Mouse (Mus musculus): Measurements from ENCODE around the gene Snrpa.

DNA sequence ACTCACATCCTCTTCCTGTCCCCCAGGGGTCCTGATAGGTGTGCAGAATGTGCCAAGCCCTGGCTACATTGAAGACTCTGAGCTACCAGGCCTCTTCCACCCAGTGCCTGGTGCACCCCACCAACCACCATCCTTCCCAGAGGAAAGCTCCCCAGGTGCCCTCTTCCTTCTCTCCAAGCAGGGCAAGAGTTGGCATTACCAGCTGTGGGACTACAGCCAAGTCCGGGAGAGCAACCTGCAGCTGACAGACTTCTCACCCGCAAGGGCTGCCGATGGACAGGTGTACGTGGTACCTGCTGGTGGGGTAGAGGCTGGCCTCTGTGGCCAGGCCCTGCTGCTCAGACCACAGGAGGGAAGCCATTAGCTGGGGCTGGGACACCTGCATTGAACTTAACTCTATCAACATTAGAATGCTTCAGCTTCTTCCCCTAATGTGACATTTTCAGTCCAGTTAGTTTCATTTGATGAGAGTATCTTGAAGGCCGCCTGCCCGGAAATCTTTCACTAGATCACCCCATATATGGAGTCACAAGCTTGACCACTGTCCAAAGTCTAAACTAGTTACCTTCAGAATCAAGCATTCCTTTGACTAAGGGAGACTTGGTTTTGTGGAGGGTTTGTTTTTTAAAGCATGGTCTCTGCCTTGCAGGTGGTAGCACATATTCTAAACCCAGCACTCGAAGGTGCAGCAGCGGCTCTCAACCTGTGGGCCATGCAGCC is 7.8 kb upstream of the Snrpa start:
- TF ChIP-seq POLR2A (IDR thresholded peaks at IDR 0.05; ENCODE audit: borderline replicate concordance, extremely low read depth, insufficient read depth, insufficient read length, poor library complexity, severe bottlenecking) (no peak), CTCF (IDR thresholded peaks at IDR 0.05; ENCODE audit: borderline replicate concordance, extremely low read depth, insufficient read depth, insufficient read length) (no peak)
